Mouse (Mus musculus) neural tube, embryonic 12.5 days (tissue): ENCODE measurements around the gene Rln1. TPM values are rescaled to one million over a fixed set of nuclear protein-coding genes. Genes with fewer than 3 reads are reported as not detected.

Experiments
- ATAC-seq: fragments of 200-750 bp; cut with Nextera tagmentation; 2 replicates; pipeline ENCODE4 v1.8.0; 2017; ENCODE audit warnings: low read depth, mild to moderate bottlenecking, moderate TSS enrichment, moderate library complexity; ENCODE audit not compliant: low FRiP score
- H3K27ac ChIP-seq: fragments of 300-500 bp; sonication (generic); 2 replicates; pipeline ENCODE4 v1.5.1; 2016
- H3K27me3 ChIP-seq: fragments of 300-500 bp; sonication (generic); replicated peaks from 2 replicates; pipeline ENCODE4 v1.6.1; 2016; ENCODE audit warnings: mild to moderate bottlenecking
- H3K36me3 ChIP-seq: fragments of 300-500 bp; sonication (generic); 2 replicates; pipeline ENCODE4 v1.6.1; 2016; ENCODE audit warnings: mild to moderate bottlenecking
- H3K4me1 ChIP-seq: fragments of 300-500 bp; sonication (generic); 2 replicates; pipeline ENCODE4 v1.6.1; 2016
- H3K4me2 ChIP-seq: fragments of 300-500 bp; sonication (generic); replicated peaks from 2 replicates; pipeline ENCODE4 v1.6.1; 2016; ENCODE audit warnings: mild to moderate bottlenecking
- H3K4me3 ChIP-seq: fragments of 300-500 bp; sonication (generic); 2 replicates; pipeline ENCODE4 v1.5.1; 2016
- H3K9ac ChIP-seq: fragments of 300-500 bp; sonication (generic); 2 replicates; pipeline ENCODE4 v1.6.1; 2016; ENCODE audit warnings: mild to moderate bottlenecking
- H3K9me3 ChIP-seq: fragments of 300-500 bp; sonication (generic); 2 replicates; pipeline ENCODE4 v1.6.1; 2016; ENCODE audit warnings: mild to moderate bottlenecking
- WGBS: fragments of 180-500 bp; shearing (Covaris S2); methylation state at CpG from one replicate; pipeline ENCODE4 v1.1.7; 2016; 5-methylcytosine and 5-hydroxymethylcytosine counted together
- polyA plus RNA-seq: library from polyadenylated mRNA; unstranded; fragments of >200 nt; fragmentation: Nextera tagmentation; extraction: Ambion mirVana; gene quantifications from 2 replicates; pipeline ENCODE4 v1.2.1, GENCODE M21; 2016

The Rln1 gene
- polyA plus RNA-seq, 1 experiment from 2014 or later = 1.3 TPM

DNA sequence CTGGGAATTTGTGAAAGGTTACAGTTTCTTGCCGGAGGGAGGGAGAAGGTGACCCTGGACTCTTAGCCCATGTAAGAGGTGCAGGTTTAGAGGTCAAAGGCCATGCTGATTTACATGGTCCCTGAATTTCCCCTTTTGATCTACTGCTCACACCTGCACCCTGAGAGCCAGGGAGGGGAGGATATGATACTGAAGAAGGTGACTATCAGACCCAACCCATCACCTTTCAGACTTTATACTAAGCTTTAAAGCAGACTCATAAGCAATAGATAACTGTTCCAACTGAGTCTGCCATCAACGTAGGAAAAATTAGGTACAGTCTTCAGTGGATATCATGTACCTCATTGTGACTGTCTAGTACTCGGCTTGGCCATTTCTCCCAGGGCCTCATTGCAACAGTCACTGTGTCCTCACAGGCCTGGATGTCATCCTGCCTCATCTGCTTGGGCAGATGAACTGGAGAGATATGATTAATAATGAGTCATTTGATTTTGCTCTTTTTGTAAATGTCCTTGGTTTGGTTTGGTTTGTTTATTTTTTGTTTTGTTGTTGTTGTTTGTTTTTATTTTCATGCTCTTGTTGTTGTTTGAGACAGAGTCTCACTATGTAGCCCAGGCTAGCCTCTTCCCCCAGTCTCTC is 34.3 kb upstream of the Rln1 start:
- no peak for ATAC-seq
- no peak overlapping the region for H3K4me2 ChIP-seq
- H3K27ac ChIP-seq = no peak overlapping the region
- H3K9me3 ChIP-seq = no peaks in the 10 kb centered on the region
- no peaks in the 10 kb centered on the region for H3K36me3 ChIP-seq
- no peak overlapping the region for H3K9ac ChIP-seq
- 84% methylated on average over 3 of the region's 3 CpGs for WGBS
- no peaks in the 10 kb centered on the region; the same call in 1 of the 2 replicates for H3K27me3 ChIP-seq
- no peak overlapping the region for H3K4me3 ChIP-seq
- H3K4me1 ChIP-seq = 0 out of 2 replicates have a peak, but pooled peaks cover 9% of the 10 kb centered on the region

DNA sequence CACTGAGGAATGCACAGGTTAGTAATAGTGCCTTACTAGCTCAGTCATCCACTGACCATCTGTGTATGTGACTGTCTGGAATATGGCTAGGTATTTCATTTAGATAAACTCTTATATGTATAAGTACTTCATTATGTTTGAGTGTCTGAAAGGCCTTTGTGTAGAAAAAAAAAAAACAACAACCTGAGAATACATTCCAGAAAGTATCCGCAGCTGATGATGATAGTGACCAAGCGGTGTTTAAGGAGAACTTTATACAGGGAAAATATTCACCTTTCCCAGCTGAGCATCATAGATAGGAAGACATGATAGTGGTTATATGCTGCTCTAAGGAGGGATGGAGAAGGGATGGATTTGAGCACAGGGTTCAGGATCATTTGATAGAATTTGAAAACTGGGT is 33.6 kb upstream of the Rln1 start:
- no peaks in the 10 kb centered on the region for H3K36me3 ChIP-seq
- WGBS = 89% methylated on average over 2 of the region's 2 CpGs
- H3K4me2 ChIP-seq = 0 out of 2 replicates have a peak overlapping the region, but pooled peaks have one; percentile 63
- no peak overlapping the region for H3K27ac ChIP-seq
- no peak overlapping the region for H3K9ac ChIP-seq
- no peak overlapping the region for H3K4me3 ChIP-seq
- no peak for ATAC-seq
- H3K4me1 ChIP-seq = 0 out of 2 replicates have a peak, but pooled peaks cover 9% of the 10 kb centered on the region
- H3K9me3 ChIP-seq = no peaks in the 10 kb centered on the region
- H3K27me3 ChIP-seq = no peaks in the 10 kb centered on the region; the same call in 1 of the 2 replicates

DNA sequence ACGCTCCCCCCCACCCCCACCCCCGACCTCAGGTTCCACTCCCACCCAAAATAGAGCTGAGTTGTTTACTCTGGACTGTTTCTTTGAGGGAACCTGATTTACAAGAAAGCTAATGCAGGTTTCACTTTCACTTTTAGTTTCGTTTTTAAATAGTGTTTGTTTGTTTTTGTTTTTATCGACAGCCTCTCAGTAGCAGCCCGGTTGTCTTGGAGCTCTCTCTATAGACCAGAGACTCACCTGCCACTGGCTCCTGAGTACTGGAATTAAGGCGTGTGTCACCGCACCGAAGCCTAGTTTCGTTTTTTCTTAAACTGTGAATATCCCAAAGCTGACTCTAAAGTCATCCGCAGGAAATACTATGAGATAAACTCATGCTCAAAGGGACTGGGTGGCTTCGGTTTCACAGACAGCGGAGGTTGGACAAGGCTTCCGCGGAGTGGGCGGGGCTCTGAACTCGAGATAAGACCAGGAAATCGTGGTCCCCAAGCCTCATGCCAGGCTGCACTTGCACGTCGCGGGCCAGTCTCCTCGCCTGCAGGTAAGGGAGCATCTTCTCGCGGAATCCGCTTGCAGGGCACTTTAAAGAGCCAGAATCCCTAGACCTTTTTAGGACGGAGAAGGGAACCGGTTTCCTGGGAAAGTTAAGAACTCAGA is 32.6 kb upstream of the Rln1 start, which contains the start of the genes Plgrkt and Cd274:
Gene Plgrkt, minus strand, starts transcription at position 422 of the 654 bp plus-strand sequence.
Gene Cd274, plus strand, starts transcription at position 487 of the 654 bp plus-strand sequence.
- 4% methylated on average over 26 of the region's 26 CpGs for WGBS

DNA sequence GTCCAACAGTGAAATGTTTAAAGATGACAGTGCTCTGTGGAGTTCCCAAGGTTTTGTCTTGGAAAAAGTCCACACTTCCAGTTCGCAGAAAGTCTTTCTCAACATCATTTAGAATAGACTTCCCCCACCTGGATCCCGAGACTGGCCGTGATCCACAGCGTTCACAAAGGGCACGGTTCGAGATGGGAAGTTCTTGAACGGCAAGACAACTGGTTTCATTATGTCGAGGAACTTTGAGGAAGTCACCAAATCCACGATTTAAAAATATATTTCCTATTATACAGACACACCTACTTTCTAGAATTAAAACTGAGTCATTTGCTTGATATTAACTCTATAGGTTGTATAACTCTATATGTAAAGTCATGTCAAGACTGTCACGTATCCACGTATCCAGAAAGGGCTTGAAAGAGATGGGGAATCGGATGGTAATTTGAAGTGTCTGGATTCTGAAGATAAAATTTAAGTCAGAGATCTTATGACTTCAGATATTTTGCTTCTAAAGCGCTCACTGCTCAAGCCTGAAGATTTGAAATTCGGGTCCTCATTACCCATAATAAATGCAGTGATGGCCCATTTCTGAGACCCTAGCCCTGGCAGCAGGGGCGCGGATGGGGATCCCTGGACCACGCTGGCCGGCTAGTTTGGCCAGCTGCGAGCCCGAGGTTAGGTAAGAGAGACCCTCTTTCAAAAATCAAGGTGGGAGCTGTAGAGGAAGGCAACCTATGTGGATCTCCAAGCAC is 31.9 kb upstream of the Rln1 start:
- ATAC-seq = no peak
- no peaks in the 10 kb centered on the region; the same call in 1 of the 2 replicates for H3K27me3 ChIP-seq
- no peak overlapping the region for H3K9ac ChIP-seq
- H3K27ac ChIP-seq = no peak overlapping the region
- H3K36me3 ChIP-seq = no peaks in the 10 kb centered on the region
- peaks cover 10% of the 10 kb centered on the region; the same call in 1 of the 2 replicates for H3K4me1 ChIP-seq
- peak overlapping the region; percentile 37 for H3K4me3 ChIP-seq
- no peaks in the 10 kb centered on the region for H3K9me3 ChIP-seq
- H3K4me2 ChIP-seq = peak overlapping the region; percentile 63
- WGBS = 63% methylated on average over 20 of the region's 20 CpGs

More for the DNA sequence above, 32.6 kb upstream of the Rln1 start, which contains the start of the genes Plgrkt and Cd274:
- H3K4me2 ChIP-seq = peak within 1 kb of the TSS; percentile 63
- no peaks in the 10 kb centered on the region; the same call in 1 of the 2 replicates for H3K27me3 ChIP-seq
- H3K9ac ChIP-seq = peak within 1 kb of the TSS; percentile 5; the same call in 1 of the 2 replicates
- H3K9me3 ChIP-seq = no peaks in the 10 kb centered on the region
- ATAC-seq = no peak
- peak within 1 kb of the TSS; percentile 37 for H3K4me3 ChIP-seq
- H3K36me3 ChIP-seq = no peaks in the 10 kb centered on the region
- no peak within 1 kb of the TSS for H3K27ac ChIP-seq
- 0 out of 2 replicates have a peak, but pooled peaks cover 9% of the 10 kb centered on the region for H3K4me1 ChIP-seq

DNA sequence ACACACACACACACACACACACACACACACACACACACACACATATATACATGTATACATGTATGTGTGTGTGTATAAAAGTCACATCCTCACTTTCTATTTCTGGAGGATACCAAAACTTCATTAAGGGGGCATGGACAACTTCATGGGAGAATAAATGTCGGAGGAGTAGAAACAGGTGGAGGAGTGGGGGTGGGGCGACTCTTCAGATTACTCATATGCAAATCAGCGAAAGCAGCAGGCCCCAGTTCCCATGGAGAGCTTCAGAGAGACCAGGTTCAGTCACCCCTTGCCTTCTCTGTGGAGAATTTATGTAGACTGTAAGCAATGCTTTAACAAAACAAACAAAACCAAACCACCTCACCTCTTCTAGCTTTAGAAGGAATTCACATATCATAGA is 30.6 kb upstream of the Rln1 start:
- H3K4me1 ChIP-seq = peaks cover 16% of the 10 kb centered on the region
- no peak overlapping the region for H3K4me2 ChIP-seq
- H3K9ac ChIP-seq = no peak overlapping the region
- no peaks in the 10 kb centered on the region for H3K9me3 ChIP-seq
- no peak overlapping the region for H3K27ac ChIP-seq
- no peaks in the 10 kb centered on the region; the same call in 1 of the 2 replicates for H3K27me3 ChIP-seq
- no peak overlapping the region for H3K4me3 ChIP-seq
- WGBS = 25% methylated on average over 3 of the region's 3 CpGs
- ATAC-seq = no peak
- no peaks in the 10 kb centered on the region for H3K36me3 ChIP-seq

DNA sequence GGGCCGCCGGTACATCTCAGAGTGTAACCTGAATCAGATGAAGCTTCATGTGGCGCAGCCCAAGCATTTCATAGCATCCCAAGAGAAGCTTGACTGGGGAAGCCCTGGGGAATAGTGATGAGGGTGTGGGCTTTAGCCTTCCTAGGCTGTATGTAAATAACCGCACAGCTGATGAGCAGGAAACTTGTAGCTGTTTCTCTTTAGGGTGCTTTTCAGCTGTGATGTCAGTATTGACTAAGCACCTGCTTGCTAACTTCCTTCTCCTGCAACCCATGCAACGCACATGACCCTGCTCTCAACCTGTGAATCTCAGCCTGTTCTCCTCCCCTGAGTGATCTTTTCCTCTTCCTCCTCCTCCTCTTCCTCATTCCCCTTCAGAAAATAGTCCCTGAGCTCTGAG is 29.6 kb upstream of the Rln1 start:
- Histone ChIP-seq H3K27ac (no peak overlapping the region), H3K4me3 (no peak overlapping the region), H3K4me1 (peaks cover 16% of the 10 kb centered on the region), H3K27me3 (no peaks in the 10 kb centered on the region; the same call in 1 of the 2 replicates), H3K4me2 (no peak overlapping the region), H3K9ac (no peak overlapping the region), H3K36me3 (no peaks in the 10 kb centered on the region), H3K9me3 (no peaks in the 10 kb centered on the region)
- WGBS = 82% methylated on average over 5 of the region's 5 CpGs
- no peak for ATAC-seq

DNA sequence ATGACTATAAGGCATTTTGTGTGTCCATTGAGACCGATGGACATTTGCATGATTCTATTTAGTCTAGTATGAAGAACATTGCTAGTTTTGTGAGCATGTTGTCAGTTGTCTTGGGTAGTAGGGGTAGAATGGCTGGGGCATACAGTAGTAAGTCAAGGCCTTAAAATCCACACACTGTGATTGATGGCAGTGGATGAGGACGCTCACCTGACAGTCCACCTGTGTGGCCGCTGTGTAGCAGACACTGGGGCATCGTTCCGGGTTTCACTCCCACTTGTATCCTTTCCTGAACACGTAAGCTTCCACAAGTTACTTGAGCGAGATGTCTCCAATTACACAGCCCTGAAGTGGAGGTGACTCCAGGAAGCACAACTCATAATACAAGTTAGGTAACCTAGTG is 29.1 kb upstream of the Rln1 start:
- WGBS = 89% methylated on average over 7 of the region's 7 CpGs
- no peak for ATAC-seq

DNA sequence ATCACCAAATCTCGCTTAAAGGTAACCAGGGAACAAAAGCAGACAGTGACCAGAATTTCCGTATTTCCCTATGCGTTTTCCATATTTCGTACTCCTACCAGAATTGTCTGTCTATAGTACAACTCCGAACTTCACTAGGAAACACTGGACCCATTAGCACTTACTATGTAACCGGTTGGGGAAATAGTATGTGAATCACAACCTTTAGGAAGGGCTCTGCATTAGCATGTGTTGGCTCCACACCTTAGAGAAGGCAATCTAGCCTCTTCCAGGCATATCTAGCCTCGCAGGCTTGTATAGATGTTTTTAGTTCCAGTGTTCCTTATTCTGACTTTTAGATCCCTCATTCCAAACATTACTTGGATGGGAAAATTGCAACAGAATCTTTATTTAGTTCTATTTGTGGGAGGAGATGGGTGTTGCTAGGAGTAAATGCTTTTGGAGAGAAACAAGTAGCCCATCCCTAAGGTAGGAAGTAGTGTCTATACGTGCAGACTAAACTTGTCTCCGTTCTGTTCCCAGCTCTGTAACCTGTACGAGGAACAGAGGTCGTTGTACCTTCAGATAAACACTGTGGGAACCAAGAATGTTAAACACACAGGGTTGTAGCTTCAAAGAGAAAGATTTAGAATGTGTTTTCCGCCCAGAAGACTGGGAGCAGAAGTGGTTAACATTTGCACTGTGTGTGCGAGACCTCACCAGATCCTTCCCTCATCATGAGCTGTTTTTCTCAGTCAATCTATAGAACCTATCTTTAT is 27.9 kb upstream of the Rln1 start:
- H3K4me3 ChIP-seq = peak overlapping the region; percentile 67
- 0 out of 2 replicates have a peak, but pooled peaks cover 6% of the 10 kb centered on the region for H3K36me3 ChIP-seq
- peak overlapping the region; percentile 78 for H3K4me2 ChIP-seq
- H3K4me1 ChIP-seq = peaks cover 13% of the 10 kb centered on the region
- no peaks in the 10 kb centered on the region for H3K9me3 ChIP-seq
- WGBS = 52% methylated on average over 13 of the region's 13 CpGs
- ATAC-seq = 0 out of 2 replicates have a peak, but pooled peaks have one; percentile 51
- no peaks in the 10 kb centered on the region; the same call in 1 of the 2 replicates for H3K27me3 ChIP-seq
- H3K27ac ChIP-seq = no peak overlapping the region
- H3K9ac ChIP-seq = peak overlapping the region; percentile 73; the same call in 1 of the 2 replicates

More for the DNA sequence above, 29.1 kb upstream of the Rln1 start:
- Histone ChIP-seq H3K4me3 (no peak overlapping the region), H3K27ac (no peak overlapping the region), H3K4me1 (peaks cover 16% of the 10 kb centered on the region), H3K9me3 (no peaks in the 10 kb centered on the region), H3K4me2 (no peak overlapping the region), H3K36me3 (no peaks in the 10 kb centered on the region), H3K9ac (no peak overlapping the region), H3K27me3 (no peaks in the 10 kb centered on the region; the same call in 1 of the 2 replicates)

DNA sequence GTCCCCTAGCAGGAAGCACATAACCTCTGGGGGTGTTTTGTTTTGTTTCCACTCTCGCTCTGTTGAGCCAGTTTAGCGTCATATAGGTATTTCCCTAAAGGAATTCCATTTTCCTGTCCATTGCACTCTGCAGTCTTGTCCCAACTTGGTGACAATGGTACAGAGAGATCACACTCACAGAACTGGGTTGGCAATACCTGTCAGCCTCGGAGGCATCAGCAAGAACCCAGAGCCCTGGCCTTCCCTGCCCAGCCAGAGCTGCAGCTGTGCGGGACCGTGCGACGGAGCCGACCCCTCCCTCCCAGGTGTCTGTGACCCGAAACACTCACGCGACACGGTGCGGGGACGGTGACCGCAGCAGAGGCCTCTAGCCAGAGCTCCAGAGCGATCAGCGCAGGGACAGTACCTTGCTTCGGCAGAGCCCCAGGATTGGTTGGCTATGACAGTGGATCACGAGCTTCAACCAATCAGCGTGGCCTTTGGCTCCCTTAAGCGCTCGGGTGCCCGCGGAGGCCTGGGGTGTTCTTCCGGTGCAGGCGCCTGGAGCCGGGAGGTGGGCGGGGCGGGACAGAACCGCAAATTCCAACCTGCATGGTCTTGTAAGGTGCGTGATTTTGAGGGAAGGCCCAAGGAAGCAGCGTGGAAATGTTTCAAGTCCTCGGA is 27.1 kb upstream of the Rln1 start:
- Histone ChIP-seq H3K27ac (no peak overlapping the region), H3K4me2 (peak overlapping the region; percentile 78), H3K36me3 (0 out of 2 replicates have a peak, but pooled peaks cover 6% of the 10 kb centered on the region), H3K4me1 (peaks cover 7% of the 10 kb centered on the region), H3K4me3 (peak overlapping the region; percentile 67), H3K9me3 (no peaks in the 10 kb centered on the region), H3K9ac (peak overlapping the region; percentile 73), H3K27me3 (no peaks in the 10 kb centered on the region; the same call in 1 of the 2 replicates)
- peak; percentile 100 for ATAC-seq
- WGBS = 3% methylated on average over 33 of the region's 33 CpGs

DNA sequence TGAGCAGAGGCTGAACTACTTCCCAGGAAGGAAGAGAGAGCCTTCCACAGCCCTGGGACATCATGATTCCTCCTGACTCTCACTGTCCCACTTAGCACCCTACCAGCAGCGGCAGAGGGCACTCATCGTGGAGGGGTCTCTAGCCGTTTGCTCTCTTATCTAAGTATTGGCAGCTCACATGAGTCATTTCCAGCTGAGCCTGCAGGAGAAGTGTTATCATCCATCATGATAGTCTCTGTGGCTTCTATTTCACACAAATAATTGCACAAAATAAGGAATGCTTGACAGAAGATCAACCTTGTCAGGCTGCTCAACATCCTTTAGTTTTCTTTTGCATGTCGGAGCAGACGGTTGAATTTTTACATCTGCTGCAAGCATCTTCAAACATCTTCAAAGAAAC is 25.8 kb upstream of the Rln1 start:
- Histone ChIP-seq H3K27me3 (no peaks in the 10 kb centered on the region; the same call in 1 of the 2 replicates), H3K4me1 (peaks cover 7% of the 10 kb centered on the region), H3K4me3 (no peak overlapping the region), H3K9ac (no peak overlapping the region), H3K4me2 (no peak overlapping the region), H3K9me3 (no peaks in the 10 kb centered on the region), H3K27ac (no peak overlapping the region), H3K36me3 (0 out of 2 replicates have a peak, but pooled peaks cover 6% of the 10 kb centered on the region)
- no peak for ATAC-seq
- WGBS = 84% methylated on average over 5 of the region's 5 CpGs

DNA sequence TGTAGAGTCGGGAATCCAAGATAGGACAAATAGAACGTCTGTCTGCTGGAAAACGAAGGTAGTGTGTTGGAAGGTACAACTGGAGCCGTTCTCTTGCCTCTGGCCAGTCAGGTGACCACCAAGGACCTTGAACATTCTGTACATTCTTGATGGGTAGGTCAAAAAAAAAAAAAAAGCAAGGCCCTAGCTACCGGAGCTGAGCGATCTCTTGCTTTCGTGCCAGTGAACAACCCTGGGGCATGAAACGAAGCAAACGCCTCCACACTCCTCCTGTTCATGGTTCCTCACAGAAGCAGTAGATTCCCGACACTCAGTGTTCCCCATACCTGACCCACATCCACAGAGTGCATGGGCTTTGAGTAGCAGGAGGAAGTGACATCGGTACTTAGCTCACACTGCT is 21.8 kb upstream of the Rln1 start:
- Histone ChIP-seq H3K36me3 (peaks cover 8% of the 10 kb centered on the region; the same call in 1 of the 2 replicates), H3K4me3 (no peak overlapping the region), H3K4me1 (peaks cover 5% of the 10 kb centered on the region), H3K27ac (no peak overlapping the region), H3K27me3 (no peaks in the 10 kb centered on the region), H3K9me3 (no peaks in the 10 kb centered on the region), H3K4me2 (no peak overlapping the region), H3K9ac (no peak overlapping the region)
- WGBS = 85% methylated on average over 11 of the region's 11 CpGs
- ATAC-seq = no peak
